Mouse (Mus musculus) cortical plate, adult 2 months (tissue): ENCODE measurements around the gene 4930438A08Rik.
A peak's percentile ranks its signal among the peaks of the same experiment; 100 is the strongest.

ENCODE experiments used
- CTCF ChIP-seq: fragments of 200-500 bp; IDR thresholded peaks from 2 replicates; pipeline ENCODE4 v1.5.1; 2011; ENCODE audit warnings: mild to moderate bottlenecking, control low read depth, low read length; ENCODE audit not compliant: insufficient read depth; ENCODE audit errors: extremely low read depth
- POLR2A ChIP-seq: fragments of 200-500 bp; IDR thresholded peaks from 2 replicates; pipeline ENCODE4 v1.6.1; 2011; ENCODE audit warnings: mild to moderate bottlenecking, low read length, control low read depth; ENCODE audit not compliant: insufficient read depth; ENCODE audit errors: extremely low read depth

GRCm38 (mm10) chr11:58301837-58302754 lies 27.5 kb downstream of the 4930438A08Rik start:
- TF ChIP-seq POLR2A, result peak; percentile 43; the same call in 1 of the 2 replicates
- peak; percentile 53 for TF ChIP-seq CTCF
